Mouse (Mus musculus) CD4-positive helper T cell, adult 2 months (primary cell): ENCODE data around the gene Gm45062.

Source experiments
- DNase-seq: peaks from one replicate; pipeline ENCODE4 v3.0.0-alpha.2; 2012; ENCODE audit warnings: low read depth, missing footprints, low spot score

Gene Gm45062

DNA sequence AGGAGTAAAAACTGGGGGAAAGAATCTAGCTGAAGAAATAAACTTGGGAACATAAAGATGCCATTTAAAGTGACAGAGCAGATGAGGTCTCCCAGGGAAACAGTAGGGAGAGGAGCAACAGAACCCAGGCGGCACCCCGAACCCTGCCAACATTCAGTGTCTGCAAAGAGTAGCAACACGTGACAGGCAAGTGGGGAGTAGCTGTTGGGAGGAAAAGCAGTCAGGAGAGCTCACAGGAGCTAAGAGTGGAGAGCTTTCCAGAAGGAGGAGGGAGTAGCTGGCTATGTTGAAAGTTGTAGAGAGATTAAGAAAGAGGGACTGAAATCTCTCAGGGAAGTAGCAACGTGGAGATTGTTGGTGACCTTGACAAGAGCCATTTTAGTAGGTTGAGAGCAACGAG lies 214.2 kb downstream of the Gm45062 start:
- no peak for DNase-seq

DNA sequence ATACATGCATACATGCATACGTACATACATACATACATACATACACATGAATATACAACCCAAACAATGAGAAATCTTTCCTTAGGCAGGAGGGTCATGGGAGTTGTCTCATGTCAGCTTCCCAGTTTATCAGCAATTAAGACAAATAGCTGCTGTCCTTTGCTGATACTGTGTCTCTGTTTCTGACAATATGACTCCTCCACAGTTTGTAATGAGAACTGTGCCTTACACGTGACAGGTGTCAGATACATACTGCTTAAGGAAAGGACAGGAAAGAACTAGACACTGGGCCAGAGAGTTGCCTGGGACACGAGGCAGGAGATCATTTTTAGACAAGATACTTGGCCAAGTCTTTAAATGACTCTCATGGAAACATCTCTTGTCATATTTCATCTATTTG lies 215.1 kb downstream of the Gm45062 start:
- no peak for DNase-seq

DNA sequence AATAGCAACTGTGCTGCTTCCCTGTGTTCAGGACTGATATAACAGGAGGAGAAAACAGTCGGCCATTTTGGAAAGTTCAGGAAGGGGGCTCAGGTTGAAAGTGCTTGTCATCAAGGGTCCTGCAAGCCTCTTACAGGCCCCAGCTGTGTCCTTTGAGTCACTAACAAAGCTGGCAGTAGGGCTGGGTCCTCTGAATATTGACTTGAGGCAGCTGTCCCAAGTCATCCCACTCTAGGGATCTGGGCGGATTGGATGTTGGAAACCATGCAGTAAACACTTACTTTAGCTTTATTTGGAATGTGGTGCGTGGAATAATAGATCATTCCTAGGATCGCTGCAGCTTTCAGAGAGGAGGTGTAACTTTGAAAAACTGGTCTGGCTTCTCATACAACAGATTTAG lies 215.6 kb downstream of the Gm45062 start:
- no peak for DNase-seq

DNA sequence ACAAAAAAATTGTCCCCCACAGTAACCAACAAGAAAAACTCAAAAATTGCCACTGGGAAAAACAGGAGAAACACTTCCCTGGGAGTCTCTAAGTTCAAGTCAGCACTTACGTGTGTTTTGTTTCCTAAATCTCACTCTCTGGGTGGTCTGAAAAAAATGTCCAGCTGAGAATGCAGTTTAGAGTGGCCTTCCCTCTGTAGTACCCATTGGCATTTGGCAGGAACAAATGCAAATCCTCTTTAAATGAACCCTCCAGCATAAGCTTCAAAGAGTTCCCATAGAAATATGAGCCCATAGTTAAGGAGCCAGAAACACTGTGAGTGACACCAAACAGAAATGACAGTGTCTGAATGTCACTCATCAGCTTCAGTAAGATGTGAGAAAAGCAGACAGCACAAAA lies 219.9 kb downstream of the Gm45062 start:
- no peak for DNase-seq

DNA sequence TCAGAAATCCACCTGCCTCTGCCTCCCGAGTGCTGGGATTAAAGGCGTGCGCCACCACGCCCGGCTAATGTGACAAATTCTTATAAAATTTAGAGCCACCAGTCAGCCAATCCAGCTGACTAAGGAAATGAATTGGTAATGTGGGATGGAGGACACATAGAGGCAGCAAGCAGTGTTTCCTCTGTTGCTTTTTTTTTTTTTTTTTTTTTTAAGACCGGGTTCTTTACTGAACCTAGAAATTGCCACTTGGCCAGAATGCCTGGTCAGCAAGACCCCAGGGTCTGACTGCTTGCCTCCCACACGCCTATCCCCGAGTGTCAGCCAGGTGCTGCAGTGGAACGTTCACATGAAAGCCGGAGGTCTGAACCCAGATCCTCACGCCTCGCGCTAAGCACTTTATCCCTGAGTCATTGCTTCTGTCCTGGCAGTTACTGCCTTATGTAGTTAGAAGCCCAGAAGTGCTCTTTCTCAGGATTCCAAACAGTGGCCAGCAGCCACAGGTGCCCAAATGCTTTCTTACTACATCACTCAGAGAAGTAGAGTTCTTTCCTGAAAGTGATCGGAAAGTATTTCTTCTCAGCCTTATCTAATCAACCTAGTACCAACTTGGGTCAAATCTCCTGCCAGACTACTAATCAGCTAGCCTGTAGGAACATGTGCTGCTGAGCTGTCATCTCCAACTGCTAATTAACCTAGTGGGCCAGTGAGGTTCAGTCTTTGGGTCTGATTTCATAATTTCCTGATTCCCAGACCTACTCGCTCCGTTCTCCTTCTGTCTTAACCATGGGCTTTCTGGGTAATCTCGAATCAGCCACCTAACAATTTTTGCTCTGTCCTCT lies 225.4 kb downstream of the Gm45062 start:
- peak; percentile 42 for DNase-seq

DNA sequence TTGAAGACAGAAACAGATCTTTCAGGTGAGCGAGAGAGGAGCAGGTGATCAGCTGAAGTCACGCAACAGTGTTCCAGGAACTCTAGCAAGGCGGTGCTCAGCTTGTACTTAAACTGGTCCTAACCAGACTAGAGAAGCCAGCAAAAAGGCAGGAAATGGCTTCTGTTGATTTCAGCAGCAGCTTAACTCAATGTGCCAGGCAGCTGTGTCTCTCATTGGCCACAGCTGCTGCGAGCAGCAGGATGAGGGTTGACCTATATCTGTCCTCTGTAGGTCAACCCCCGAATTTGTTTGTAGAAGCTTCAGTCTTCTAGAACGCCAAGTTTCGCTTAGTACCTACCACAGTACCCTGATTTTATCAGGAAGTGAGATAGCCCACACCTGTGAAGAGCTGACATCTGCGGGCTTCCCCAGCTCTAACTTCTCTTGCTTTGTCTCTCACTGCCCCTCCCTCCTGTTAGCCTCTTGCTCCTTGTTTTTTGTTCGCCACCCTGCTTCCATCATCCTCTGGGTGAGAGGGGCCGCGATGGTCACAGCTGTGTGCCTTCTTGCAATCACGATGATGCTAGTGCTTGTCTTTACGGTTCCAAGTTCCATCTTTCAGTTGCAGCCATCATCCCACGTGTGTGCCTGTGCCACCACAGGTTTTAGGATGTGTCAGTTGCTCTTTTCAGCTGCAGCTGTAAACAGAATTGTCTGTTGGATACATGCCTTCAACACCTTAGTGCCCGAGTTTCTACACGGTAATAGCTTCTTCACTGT lies 226.3 kb downstream of the Gm45062 start:
- DNase-seq, result peak; percentile 90

DNA sequence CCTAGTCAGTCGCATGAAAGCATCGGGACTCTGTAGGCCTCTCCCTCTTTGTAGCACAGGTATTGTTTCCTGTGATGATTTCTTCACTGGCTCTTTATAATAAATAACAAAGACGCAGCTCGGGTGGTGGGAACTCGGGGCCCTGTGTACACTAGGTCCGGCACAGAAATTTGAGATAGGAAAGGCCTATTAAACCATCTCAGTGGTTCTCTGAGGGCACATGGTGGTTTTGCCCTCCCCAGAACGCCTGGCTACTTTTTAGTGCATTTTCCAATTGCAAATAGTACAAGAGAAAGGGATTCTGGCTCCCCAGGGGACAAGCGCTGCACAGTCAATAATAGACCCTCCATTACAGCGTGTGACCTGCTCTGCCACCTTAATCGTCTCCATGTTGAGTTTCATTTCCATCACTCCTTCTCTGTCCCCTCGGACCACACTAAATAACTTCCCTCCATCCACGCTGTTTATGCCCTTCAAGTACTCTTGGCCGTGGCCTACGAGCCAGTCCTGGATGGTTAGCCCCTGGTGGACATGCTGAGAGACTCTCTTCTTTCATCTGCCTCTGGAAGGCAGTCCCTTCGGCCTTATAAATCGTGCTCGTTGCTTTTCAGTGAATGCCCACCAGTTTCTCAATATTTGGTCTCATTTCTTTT lies 227.3 kb downstream of the Gm45062 start:
- no peak for DNase-seq

DNA sequence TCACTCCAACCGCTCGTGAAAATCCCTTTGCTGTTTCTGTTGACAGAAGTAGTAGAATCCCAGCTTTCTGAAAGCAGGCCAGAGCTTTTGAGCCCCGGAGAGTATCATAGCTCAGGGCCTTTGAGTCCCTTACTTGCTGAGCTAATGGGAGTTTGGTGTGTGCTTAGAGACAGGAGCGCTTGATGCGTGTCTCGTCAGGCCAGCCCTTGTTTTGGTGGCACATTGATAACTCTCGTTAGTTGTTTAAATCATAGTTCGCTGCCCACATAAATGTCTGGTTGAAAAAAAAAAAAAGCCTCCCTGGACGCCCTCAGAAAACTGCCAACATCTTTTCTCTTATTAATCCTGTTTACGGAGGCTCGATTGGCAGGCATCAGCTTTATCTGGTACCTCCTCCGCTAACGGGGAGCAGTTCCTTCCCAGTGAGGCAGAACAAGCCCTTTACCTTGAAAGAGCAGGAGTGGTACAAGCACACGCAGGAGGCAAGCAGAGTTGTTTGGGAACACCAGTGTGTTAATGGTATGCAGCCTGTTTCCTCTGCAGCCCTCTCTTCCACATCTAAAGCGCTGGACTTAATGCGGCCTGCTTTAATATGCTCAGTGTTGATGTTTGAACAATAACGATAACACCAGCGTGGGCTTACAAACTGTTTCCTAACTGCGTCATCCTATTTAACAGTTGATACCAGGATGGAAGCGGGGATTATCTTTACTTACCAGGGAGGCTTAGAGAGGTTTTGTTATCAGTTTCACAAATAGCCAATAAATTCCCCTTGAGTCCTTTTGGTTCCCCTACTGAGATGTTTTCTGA lies 228.0 kb downstream of the Gm45062 start:
- no peak for DNase-seq

DNA sequence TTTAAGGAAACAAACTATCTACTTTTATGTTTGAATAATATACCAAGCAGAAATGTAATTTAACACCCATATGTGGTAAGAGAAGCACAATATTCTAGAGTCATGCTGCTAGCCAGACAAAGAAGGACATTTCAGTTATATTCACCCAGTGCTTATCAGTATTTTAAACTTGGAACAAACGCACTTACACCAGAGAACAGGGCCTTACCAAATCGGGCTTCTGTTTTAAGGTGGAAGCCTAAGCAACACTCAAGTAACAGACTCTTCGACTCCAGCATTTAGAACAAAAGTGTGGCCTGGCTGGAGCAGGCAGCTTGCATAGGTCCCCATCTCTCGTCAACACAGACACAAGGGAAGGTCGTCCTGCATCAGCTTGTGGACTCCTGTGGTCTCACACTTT lies 229.0 kb downstream of the Gm45062 start:
- no peak for DNase-seq

DNA sequence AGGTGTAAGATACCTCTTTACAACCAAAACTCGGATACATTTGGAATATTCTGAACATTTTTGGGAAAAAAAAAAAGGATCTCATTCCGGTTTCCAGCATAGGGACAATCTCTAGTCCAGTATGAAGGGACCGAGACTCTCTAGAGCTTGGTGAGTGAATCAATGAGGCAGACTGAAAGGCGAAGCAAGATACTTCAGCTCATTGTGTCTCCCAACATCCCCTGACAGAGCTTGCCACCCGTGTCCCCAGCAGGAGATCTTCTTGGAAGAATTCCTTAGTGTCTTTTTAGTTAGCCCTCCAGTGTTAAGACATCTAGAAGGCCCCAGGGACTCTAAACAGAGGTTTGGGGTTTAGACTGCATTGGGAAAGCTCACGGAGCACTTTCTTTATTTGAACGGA lies 230.0 kb downstream of the Gm45062 start:
- no peak for DNase-seq

DNA sequence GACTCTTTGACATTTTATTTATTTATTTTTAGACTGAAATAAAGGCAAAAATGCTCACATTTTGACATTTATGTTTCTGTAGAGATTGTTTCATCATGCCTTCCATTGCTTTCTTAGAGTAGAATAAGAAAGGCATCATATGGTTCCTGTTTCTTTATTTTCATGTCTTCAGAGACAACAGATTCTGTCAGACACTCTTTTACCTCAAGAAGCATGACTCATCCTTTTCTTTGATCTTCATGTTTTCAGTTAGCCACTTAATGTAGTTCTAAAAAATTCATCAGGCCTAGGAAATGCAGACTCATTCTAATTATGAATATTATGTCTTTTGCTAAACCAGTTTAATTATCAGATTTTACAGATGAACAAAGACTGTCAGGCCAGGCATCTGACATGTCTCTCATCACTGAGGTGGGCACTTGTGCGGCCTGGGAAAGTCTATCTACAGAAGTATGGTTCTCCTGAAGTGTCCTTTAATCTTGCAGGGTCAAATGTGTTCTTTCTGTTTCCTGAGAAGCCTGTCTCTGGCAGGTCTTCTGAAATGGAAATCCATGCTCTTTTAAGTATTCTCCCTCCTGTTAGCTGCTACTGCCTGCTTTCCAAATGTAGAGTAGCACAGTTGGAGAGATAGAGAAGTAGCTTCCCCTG lies 230.8 kb downstream of the Gm45062 start:
- peak; percentile 18 for DNase-seq

DNA sequence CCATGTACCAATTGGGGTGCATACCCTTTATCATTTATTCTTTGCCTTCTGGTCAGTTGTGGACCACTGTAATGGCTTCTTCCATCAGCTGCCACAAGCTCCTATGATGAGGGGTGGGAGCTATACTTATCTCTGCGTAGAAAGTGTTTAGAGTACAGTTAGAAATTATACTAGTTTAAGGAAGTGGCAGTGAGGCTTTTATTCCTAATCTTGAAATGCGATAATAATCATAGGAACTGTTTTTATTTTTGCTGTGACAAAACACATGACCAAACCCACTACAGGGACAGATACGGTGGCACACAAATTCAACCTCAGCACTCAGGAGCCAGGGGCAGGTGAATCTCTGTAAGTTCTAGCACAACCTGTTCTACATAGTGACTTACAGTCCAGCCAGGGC lies 233.0 kb downstream of the Gm45062 start:
- DNase-seq, result no peak

DNA sequence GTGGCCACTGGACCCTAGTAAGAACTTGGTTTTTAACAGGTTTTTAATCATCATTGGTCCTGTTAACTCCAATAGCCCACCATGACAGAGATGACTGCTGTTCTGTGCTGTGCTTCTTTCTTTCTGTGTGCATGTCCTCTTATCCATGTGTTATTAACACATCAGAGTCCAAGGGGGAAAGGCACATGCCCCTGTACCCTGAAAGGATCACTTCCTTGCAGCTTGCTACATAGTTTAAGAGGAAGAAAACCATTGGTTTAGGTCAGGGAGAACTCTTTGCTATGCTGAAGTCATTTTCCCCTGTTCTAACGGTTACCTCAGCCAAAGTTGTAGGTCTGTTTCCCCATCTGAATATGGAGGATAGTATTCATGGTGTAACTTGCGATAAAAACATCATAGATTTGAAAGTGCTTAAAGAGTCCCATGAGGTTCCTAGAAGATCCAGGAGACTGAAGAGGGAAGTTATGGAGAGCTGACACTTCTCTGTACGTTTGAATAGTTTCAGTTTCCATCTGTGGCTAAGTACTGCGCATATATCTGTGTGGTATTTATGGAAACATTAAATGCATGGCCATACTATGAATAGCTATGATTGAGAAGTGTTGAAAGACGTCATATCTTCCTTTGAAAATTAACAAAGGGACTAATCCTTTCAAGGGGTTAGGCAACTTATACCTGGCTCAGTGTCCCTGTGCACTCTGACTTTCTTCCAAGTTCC lies 236.0 kb downstream of the Gm45062 start:
- no peak for DNase-seq

DNA sequence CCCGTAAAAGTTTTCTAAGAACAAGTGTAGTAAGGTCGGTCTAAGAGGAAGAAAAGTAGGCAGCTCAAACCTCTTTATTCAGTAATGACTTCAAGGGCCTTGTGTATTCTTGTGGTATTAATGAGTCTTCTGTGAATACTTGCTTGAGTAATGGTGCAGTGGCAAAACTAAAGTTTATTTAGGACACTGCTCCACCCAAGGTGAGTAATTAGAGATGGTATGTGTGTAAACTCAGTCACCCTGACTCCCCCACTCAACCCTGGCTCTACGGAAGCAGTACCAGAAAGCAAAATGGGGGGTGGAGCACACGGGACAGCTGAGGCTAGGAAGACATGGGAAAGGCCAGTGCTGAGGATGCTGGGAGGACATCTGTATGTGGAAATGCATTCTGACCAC lies 236.6 kb downstream of the Gm45062 start:
- no peak for DNase-seq

DNA sequence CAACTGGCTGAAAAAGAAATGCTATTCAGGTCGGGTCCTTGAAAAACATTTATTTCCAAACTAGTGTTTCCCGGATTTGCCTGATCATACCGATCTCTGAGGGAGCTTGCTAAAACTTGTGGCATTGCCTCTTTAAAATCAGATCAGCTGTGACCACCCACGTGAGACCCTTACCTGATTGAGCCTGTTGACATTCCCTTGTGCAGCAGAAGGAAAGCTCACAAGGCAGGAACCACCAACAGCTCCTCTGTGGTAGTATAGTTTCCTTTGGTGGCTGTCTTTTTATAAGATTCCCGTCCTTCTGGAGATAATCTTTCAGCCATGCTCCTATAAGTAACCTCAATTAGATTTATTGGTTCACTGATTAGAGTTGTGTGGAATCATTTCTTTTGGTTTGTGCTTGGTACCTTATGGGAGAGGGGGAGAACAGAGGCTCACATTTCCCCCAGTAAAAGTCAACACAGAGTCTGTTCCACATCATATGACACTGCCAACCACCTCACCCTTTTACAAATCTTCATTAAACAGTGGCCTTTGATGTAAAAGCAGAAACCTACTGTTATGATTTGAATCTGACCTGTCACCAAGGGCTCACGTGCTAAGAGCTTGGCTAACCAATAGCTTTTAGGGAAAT lies 238.1 kb downstream of the Gm45062 start:
- no peak for DNase-seq

DNA sequence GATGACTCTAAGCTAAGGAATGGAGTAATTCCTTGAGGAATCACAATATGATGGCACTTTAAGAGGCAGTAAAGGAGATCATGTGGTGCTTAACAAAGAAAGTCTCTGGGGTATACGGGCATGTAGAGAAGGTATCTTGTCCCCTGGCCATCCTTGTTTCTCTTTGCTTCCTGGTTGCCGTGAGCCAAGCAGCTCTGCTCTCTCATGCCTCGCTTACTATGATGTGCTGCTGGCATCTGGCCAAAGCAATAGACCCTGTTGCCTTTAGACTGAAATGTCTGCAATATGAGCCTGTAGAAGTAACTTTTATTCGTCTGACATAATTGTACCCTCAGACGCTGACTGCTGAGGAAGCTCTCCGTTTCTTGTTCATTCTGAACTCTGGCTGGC lies 238.6 kb downstream of the Gm45062 start:
- DNase-seq, result no peak

DNA sequence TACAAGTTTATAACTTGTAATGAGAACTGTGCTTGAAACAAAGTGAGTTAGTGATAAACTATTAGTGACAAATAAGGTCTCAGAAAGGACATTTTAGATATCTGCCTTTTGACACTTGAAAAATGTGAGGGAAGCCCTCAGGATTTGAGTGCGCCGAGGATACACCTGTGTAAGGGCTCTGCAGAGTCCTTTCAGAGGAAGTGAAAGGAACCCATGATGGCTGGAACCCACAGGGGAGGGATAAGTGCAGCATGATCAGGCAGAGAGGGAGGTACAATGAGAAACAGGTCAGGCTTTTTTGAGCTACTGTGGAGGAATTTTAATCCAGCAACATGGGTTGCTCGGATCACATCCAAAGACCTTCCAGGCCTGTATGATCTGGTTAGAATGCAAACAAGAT lies 239.7 kb downstream of the Gm45062 start:
- no peak for DNase-seq

DNA sequence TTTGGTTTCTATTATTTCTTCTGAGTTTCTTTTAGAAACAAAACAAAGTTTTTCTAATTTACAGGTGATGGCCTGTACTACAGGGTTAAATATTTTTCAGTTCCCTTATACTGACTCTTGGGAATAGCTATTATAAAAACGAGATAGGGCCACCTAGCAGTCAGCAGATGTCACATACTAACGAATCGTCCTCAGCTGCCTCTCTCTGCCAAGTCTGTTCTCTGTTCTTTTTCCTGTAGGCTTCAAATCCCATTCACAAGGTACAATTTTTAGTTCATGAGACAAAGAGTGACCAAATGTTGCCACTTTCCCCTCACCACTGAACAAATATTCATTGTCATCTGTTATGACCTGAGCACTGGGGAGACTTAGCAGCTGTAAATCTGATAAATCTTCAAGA lies 244.7 kb downstream of the Gm45062 start:
- no peak for DNase-seq

DNA sequence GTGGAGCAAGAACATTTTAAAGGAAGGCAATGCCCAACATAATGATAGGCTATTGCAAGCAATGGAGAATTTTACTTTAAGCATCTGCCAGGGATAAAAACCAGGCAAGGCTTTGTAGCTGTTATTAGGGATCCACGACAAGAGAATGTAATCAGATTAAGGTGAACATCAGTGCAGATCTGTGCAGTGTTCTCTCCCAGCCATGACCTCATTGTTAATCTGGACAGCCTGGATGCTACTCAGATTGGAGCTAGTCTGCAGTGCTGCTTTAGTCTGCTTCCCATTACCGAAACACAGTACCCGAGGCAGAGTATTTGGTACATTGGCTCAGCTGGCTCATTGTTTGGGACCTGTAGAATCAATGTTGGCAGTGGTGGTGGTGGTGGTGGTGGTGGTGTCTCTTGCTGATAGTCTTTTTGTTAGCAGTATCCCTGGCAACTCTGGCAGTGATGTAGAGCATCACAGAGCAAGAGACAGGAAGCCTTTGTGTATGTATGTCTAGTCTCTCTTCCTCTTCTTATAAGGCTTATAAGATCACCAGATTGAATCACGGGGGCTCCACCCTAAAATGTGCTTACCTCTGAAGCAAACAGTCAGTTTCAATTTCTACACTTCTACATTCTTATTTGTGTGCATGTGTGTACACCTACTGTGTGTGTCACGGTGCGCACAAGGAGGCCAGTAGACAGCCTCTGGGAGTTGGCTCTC lies 245.4 kb downstream of the Gm45062 start:
- DNase-seq, result peak; percentile 85
